Mouse (Mus musculus): ENCODE results near the gene Slc8a3. TPM values are rescaled to one million over a fixed set of nuclear protein-coding genes. Genes with fewer than 3 reads are reported as not detected.

The Slc8a3 gene
- total and polyA plus RNA-seq, 3 experiments, result not detected

- no peak overlapping the region for H3K4me3 ChIP-seq (ENCODE audit: control insufficient read depth in 1 of 2, insufficient read depth in 1 of 2, low read depth in 2 of 2, low read length in 2 of 2)
- no peak for DNase-seq (ENCODE audit: low read depth, low spot score)
- peaks cover 0 to 1% of the 10 kb centered on the region in 2 experiments; a peak in 2 of 4 replicates for H3K27me3 ChIP-seq (ENCODE audit: control insufficient read depth in 1 of 2, insufficient read depth in 2 of 2, low read length in 2 of 2)
- H3K9ac ChIP-seq (ENCODE audit: control insufficient read depth, low read depth, low read length, poor library complexity, severe bottlenecking), result no peak overlapping the region
- no peaks in the 10 kb centered on the region for H3K79me2 ChIP-seq (ENCODE audit: control insufficient read depth, insufficient read depth, low read length, poor library complexity)
- no peaks in the 10 kb centered on the region for H3K9me3 ChIP-seq (replicated peaks; ENCODE audit: insufficient read depth, low read length)
- no peaks in the 10 kb centered on the region for H3K4me1 ChIP-seq (ENCODE audit: control insufficient read depth in 1 of 2, insufficient read depth in 2 of 2, low read length in 2 of 2)
- TF ChIP-seq GABPA (IDR thresholded peaks at IDR 0.05; ENCODE audit: low read depth, low read length) (no peak), ZNF384 (IDR thresholded peaks at IDR 0.05; ENCODE audit: low read depth, low read length) (no peak), RAD21 (IDR thresholded peaks at IDR 0.05; ENCODE audit: low read depth, low read length) (no peak), MXI1 (IDR thresholded peaks at IDR 0.05; ENCODE audit: low read depth, low read length) (no peak), UBTF (IDR thresholded peaks at IDR 0.05; ENCODE audit: borderline replicate concordance, insufficient read depth, low read depth, low read length) (no peak), TCF12 (IDR thresholded peaks at IDR 0.05; ENCODE audit: low read depth, low read length) (no peak), JUND (IDR thresholded peaks at IDR 0.05; ENCODE audit: low read depth, low read length) (no peak)
- H3K27ac ChIP-seq (ENCODE audit: control insufficient read depth, low read depth, low read length), result no peak overlapping the region
- no peaks in the 10 kb centered on the region for H3K36me3 ChIP-seq (ENCODE audit: control insufficient read depth in 1 of 2, insufficient read depth in 2 of 2, low read length in 2 of 2)
These were observed 88.0 kb downstream of the Slc8a3 start for GRCm38 (mm10) chr12:81244954-81245353.

- Histone ChIP-seq H3K9me3 (replicated peaks; ENCODE audit: insufficient read depth, low read length) (no peaks in the 10 kb centered on the region), H3K79me2 (ENCODE audit: control insufficient read depth, insufficient read depth, low read length, poor library complexity) (no peaks in the 10 kb centered on the region), H3K4me1 (ENCODE audit: control insufficient read depth in 1 of 2, insufficient read depth in 2 of 2, low read length in 2 of 2) (no peaks in the 10 kb centered on the region), H3K4me3 (ENCODE audit: control insufficient read depth in 1 of 2, insufficient read depth in 1 of 2, low read depth in 2 of 2, low read length in 2 of 2) (no peak overlapping the region), H3K9ac (ENCODE audit: control insufficient read depth, low read depth, low read length, poor library complexity, severe bottlenecking) (no peak overlapping the region), H3K36me3 (ENCODE audit: control insufficient read depth in 1 of 2, insufficient read depth in 2 of 2, low read length in 2 of 2) (no peaks in the 10 kb centered on the region), H3K27ac (ENCODE audit: control insufficient read depth, low read depth, low read length) (no peak overlapping the region), H3K27me3 (ENCODE audit: control insufficient read depth in 1 of 2, insufficient read depth in 2 of 2, low read length in 2 of 2) (peaks cover 0 to 1% of the 10 kb centered on the region in 2 experiments; a peak in 2 of 4 replicates)
- no peak for DNase-seq (ENCODE audit: low read depth, low spot score)
- TF ChIP-seq MAX (IDR thresholded peaks at IDR 0.05; ENCODE audit: low read length), result no peak
- TF ChIP-seq KAT2A (conservative IDR thresholded peaks at IDR 0.05; ENCODE audit: low read depth, low read length), result no peak
- TF ChIP-seq CHD1 (IDR thresholded peaks at IDR 0.05; ENCODE audit: low read depth, low read length), result no peak
- no peak for TF ChIP-seq GATA1 (IDR thresholded peaks at IDR 0.05; ENCODE audit: low read depth, low read length)
- no peak for TF ChIP-seq NRF1 (IDR thresholded peaks at IDR 0.05; ENCODE audit: insufficient read depth, low read depth, low read length, poor library complexity, severe bottlenecking)
- TF ChIP-seq BHLHE40 (IDR thresholded peaks at IDR 0.05; ENCODE audit: borderline replicate concordance, low read depth, low read length), result no peak
These were observed 88.5 kb downstream of the Slc8a3 start for GRCm38 (mm10) chr12:81244492-81244891.

GRCm38 (mm10) chr12:81241676-81242075, 91.3 kb downstream of the Slc8a3 start:
- no peak for DNase-seq (ENCODE audit: low read depth, low spot score)
- no peak overlapping the region for H3K4me3 ChIP-seq (ENCODE audit: control insufficient read depth in 1 of 2, insufficient read depth in 1 of 2, low read depth in 2 of 2, low read length in 2 of 2)
- peaks cover 1 to 5% of the 10 kb centered on the region in 2 experiments for H3K27me3 ChIP-seq (ENCODE audit: control insufficient read depth in 1 of 2, insufficient read depth in 2 of 2, low read length in 2 of 2)
- H3K27ac ChIP-seq (ENCODE audit: control insufficient read depth, low read depth, low read length), result no peak overlapping the region
- no peaks in the 10 kb centered on the region for H3K79me2 ChIP-seq (ENCODE audit: control insufficient read depth, insufficient read depth, low read length, poor library complexity)
- TF ChIP-seq MAX (IDR thresholded peaks at IDR 0.05; ENCODE audit: low read length) (no peak), EP300 (IDR thresholded peaks at IDR 0.05; ENCODE audit: low read depth in 1 of 2, low read length in 2 of 2) (no peak), ELF1 (IDR thresholded peaks at IDR 0.05; ENCODE audit: low read depth, low read length) (no peak), CHD1 (IDR thresholded peaks at IDR 0.05; ENCODE audit: low read depth, low read length) (no peak), POLR2A (IDR thresholded peaks at IDR 0.05; ENCODE audit: control insufficient read depth in 1 of 2, insufficient read depth in 1 of 2, low read depth in 1 of 2, low read length in 2 of 2, poor library complexity in 1 of 2) (no peak), JUND (IDR thresholded peaks at IDR 0.05; ENCODE audit: low read depth, low read length) (no peak)
- no peaks in the 10 kb centered on the region for H3K9me3 ChIP-seq (replicated peaks; ENCODE audit: insufficient read depth, low read length)
- H3K36me3 ChIP-seq (ENCODE audit: control insufficient read depth in 1 of 2, insufficient read depth in 2 of 2, low read length in 2 of 2), result no peaks in the 10 kb centered on the region
- no peaks in the 10 kb centered on the region for H3K4me1 ChIP-seq (ENCODE audit: control insufficient read depth in 1 of 2, insufficient read depth in 2 of 2, low read length in 2 of 2)
- H3K9ac ChIP-seq (ENCODE audit: control insufficient read depth, low read depth, low read length, poor library complexity, severe bottlenecking), result no peak overlapping the region
